Mouse (Mus musculus): Measurements from ENCODE around the gene Casz1.

Gene Casz1

DNA sequence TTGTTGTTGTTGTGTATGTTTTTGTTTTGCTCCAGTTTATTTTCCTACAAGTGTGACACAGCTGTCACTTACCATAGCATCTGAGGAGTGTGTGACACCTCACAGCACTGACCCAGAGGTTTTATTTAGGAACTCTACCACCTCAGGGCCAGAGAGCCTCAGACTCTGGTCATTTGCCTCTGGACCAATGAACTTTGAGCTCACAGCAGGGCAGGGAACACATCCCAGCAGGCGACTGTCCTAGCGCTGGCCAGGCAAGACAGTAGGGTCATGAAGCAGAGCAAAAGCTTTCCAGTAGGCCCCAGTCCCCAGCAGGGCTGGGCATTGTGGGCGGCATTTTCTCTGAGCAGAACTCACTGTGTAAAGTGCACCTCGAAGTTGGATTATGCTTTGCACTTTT lies 1.2 kb upstream of the Casz1 start:
- no peak for DNase-seq (ENCODE audit: low spot score in 2 of 2)

GRCm38 (mm10) chr4:148803636-148804035 lies 593 bp upstream of the Casz1 start:
- DNase-seq (ENCODE audit: low spot score in 2 of 2): no peak

DNA sequence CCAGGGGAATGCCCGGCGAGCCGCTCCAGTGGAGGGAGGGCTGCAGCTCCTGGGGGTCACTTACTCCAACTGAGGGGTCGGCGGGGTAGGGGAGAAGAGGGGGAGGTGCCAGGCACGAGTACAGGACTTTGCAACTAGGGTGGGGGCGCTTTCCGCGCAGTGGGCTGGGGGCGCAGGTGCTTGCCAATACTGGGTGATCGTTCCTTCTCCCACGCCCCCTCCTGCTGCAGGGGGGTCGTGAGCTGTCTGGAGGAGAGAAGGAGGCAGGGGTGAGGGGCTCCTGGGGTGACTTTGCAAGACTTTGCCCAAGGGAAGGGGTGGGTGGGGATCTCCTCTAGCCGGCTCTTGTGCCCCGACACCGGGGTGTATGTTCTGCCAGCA lies 541 bp downstream of the Casz1 start:
- DNase-seq (ENCODE audit: low spot score in 2 of 2): no peak

- no peak for DNase-seq (ENCODE audit: low spot score in 2 of 2)
Observed at GRCm38 (mm10) chr4:148805161-148805810, 1.1 kb downstream of the Casz1 start.

- DNase-seq (ENCODE audit: low spot score in 2 of 2): no peak
Observed at GRCm38 (mm10) chr4:148805811-148806747, 1.9 kb downstream of the Casz1 start.

- peak in 1 of 2 experiments; percentile 10 for DNase-seq (ENCODE audit: low spot score in 2 of 2)
Observed at GRCm38 (mm10) chr4:148806836-148807235, 2.6 kb downstream of the Casz1 start.

- DNase-seq (ENCODE audit: low spot score in 2 of 2): no peak
Observed at GRCm38 (mm10) chr4:148807397-148807796, 3.2 kb downstream of the Casz1 start.

DNA sequence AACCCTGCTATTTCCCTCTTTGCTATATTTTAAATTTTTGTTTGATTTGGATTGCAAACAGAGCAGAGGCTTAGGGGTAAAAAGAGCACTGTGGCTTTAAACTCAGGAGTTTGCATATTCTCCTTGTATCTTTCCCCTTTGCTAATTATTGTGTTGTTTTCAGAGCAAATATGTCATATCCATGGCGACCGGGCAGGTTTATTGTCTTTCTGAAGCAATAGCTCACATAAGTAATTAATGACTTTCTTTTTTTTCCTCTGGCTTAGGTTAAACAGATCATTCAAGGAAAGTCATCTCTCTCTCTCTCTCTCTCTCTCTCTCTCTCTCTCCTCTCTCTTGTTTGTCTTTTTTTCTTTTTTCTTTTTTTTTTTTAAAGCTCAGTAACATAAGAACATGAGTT lies 4.6 kb downstream of the Casz1 start:
- DNase-seq (ENCODE audit: low spot score in 2 of 2): no peak

- no peak for DNase-seq (ENCODE audit: low spot score in 2 of 2)
Observed at GRCm38 (mm10) chr4:148810706-148811105, 6.5 kb downstream of the Casz1 start.

- no peak for DNase-seq (ENCODE audit: low spot score in 2 of 2)
Observed at GRCm38 (mm10) chr4:148811940-148812339, 7.7 kb downstream of the Casz1 start.

GRCm38 (mm10) chr4:148813247-148813646 lies 9.0 kb downstream of the Casz1 start:
- DNase-seq (ENCODE audit: low spot score in 2 of 2): no peak

DNA sequence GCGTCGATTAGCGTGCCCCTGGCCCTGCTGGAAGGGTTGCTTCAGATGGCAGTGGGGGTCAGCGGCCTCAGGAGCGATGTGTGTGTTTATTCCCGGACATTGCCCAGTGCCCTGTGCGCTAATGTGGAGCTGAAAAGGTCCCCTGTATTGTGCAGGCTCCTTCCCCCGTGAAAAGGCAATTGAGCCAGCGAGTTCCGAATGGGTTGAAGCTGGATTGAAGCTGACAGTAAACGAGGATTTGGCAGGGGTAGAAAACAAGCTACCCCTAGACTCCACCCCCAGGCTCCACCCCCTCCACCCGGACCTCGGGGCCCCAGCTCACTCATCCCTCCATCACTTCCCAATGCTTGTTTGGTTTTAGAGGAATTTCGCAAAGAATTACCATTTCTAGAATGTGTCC lies 12.3 kb downstream of the Casz1 start:
- DNase-seq (ENCODE audit: low spot score in 2 of 2): no peak

DNA sequence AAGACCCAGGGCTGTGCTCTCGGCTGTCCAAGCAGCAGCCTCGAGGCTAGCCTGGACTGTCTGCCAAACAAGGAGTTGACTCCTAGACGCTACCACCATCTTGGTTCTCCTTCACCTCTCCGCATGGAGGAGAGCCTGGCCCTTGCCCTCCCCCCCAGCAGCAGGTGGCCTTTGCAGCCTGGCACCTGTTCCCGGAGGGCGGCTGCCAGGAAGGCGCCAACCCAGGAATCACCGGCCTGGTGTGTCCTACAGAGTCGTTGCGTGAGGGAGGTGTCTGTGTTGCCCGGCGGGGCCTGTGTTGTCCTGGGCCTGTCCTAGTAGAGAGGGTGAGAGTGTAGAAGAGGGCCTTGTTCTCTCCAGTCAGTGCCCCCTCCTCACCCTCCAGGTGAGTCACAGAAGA lies 13.9 kb downstream of the Casz1 start:
- DNase-seq (ENCODE audit: low spot score in 2 of 2): no peak

DNA sequence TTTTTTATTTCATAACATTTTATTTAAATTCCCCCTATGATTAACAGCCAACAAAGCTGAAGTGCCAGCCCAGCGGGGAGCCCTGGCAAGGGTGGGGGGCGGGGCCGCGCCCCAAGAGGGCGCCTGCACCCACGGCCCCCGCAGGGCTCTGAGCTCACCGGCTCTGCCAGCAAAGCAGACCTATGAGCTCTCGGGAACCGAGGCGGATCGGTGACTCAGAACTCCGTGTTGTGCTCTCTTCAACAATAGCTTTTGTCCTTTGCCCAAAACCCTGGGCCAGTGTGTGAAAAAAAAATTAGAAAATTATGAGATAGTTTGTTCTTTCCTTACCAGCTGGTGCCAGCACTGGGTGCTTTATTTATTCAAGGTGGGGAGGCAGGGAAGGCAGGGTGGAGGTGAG lies 15.9 kb downstream of the Casz1 start:
- DNase-seq (ENCODE audit: low spot score in 2 of 2): no peak

DNA sequence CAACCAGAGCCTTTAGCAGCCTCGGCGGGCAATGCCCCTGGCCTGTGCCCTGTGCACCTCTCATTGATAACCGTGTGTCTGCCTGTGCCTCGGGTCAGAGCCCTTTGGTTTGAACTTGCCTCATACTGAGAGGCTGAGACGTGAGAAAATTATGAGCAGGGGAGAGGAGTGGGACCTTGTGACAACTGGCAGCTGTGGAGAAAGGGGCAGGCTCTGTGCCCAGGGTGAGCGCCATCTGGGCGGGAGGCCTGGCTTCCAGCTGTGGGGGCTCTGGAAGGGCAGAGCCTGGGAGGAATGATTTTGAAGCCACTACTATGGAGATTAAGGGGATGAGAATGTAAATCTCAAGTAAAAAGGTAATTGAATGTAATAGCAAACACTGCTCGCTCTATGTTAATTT lies 19.1 kb downstream of the Casz1 start:
- DNase-seq (ENCODE audit: low spot score in 2 of 2): no peak

DNA sequence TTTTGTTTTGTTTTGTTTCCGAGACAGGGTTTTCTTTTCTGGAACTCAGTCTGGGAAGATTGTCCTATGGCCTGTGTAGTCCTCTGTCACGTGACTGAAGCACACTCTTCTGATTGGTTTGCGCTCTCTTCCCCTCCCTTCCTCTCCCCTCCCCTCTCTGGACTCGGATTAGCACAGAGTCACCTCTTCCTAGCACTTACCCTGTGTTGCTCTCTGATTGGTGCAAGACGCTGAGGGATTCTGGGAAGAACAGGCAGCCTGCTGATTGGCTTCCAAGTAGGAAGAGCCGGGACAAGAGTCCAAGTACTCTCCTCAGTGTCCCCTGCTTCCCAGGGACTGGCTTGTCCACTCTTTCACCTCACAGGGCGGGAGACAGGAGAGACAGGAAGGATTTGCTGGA lies 26.1 kb downstream of the Casz1 start:
- DNase-seq (ENCODE audit: low spot score in 2 of 2): no peak

DNA sequence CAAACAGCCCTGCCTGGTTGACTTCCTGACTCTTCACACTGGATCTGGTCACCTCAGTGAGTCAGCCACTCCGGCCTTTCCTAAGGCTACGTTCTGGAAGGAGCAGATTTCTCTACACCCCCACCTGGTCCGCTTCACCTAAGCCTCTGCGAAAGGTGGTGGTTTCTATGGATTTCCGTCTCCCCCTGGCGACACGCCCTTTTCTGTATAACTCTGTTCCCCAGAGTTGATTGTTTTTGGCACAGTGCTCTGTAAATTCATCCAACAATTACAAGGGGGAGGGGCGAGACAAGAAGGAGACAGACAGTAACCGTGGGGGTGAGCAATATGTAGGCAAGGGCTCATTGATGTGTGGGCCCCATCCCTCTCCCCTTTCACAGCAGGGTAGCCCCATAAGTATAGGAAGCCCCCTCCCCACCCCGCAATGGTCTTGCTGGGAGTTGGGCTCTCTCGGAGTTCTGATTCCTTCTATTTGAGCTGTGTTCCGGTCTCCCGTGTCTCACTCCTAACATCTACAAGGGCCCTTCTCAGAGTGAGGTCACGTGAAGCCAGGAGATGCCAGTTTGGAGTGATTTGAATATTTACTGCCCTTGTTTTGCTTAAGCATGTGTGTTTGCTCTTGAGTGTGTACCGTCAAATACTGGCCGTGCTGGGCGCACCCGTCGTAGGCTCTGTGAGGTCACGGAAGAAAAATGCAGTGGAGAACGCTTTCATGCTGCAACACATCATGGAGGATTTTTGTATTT lies 29.2 kb downstream of the Casz1 start:
- no peak for DNase-seq (ENCODE audit: low spot score in 2 of 2)

DNA sequence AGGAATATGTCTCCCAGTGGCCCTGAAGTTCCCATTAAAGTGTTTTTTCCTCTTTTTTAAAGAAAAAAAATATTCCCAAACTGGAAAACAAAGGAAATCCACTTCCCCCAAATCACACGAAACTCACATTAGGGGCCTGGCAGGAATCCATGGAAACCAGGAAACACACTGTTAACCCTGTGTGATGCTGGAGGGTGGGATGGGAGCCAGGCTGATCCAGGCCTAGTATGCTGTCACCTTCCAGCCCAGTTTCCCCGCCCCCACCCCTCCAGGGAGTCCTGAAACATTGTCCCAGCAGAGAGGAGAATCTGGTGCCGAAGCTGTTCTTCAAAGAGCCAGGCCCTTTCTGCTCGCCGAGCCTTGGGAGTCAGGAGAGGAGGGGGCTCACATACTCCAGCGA lies 32.2 kb downstream of the Casz1 start:
- no peak for DNase-seq (ENCODE audit: low spot score in 2 of 2)

DNA sequence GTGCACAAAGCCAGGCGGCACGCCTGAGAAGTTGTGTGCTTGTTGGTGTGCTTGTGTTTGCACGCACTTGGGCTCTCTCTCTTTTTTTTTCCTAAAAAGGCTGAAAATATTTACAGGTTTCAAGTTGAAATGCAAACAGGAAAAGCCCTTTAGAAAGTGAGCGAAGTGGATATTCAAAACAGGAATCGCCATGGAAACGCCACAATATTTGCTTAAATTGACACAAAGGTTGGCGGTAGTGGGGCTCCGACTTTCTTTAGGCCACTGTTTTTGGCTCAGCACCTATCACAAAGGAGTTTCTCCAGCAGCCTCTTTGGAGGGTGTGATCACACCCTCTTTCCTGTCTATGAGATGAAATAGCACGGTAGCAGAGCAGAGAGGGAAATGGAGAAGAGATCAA lies 32.8 kb downstream of the Casz1 start:
- DNase-seq (ENCODE audit: low spot score in 2 of 2): no peak

GRCm38 (mm10) chr4:148837644-148838043 lies 33.4 kb downstream of the Casz1 start:
- no peak for DNase-seq (ENCODE audit: low spot score in 2 of 2)

- DNase-seq (ENCODE audit: low spot score in 2 of 2): no peak
Observed at GRCm38 (mm10) chr4:148842302-148842701, 38.1 kb downstream of the Casz1 start.

DNA sequence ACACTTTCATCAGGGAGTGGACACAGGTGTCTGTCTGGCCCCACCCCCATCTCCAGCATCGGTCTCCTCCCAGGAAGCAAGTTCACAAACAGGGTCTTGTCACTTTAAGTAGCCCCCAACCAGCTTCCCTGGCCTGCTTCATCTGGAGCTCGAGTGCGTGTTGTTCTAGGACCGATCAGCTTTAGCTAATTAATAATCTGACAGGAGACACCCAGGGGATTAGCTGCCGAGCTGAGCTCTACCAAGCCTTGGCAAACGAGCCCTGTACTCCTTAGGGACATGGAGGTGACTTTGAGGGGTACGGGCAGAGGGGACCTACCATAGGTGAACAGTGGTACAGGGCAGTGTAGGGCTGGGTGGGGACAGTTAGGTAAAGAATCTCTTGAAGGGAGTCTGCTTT lies 40.7 kb downstream of the Casz1 start:
- DNase-seq (ENCODE audit: low spot score in 2 of 2): no peak

DNA sequence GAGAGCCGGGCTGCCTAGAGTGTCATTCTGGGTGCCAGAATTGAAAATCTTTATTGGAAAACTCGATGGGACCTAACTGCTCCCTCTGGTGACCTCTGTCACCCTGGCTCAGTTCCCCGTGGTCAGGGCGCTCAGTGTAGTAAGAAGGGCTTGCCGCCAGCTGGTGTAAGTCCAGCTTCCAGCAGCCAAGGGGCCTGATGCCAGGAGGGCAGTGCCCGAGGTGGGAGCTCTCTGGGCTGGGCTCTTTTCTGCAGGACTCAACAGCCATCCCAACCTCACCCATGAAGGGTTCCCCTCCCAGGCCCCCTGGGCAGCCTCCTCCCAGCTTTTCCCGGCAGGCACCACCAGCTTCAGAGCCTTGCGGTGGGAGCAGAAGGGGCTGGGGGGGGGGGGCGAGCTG lies 42.0 kb downstream of the Casz1 start:
- DNase-seq (ENCODE audit: low spot score in 2 of 2): no peak
